Mouse (Mus musculus) liver, adult 2 months (tissue): Measurements from ENCODE around the gene Mpp6.

Source experiments
- CTCF ChIP-seq: fragments of 200-500 bp; IDR thresholded peaks from 2 replicates; pipeline ENCODE4 v1.5.1; 2011; ENCODE audit warnings: low read depth, low read length, control low read depth
- POLR2A ChIP-seq: fragments of 200-500 bp; IDR thresholded peaks from 2 replicates; pipeline ENCODE4 v1.6.1; 2011; ENCODE audit warnings: low read length, control low read depth; ENCODE audit not compliant: insufficient read depth; ENCODE audit errors: extremely low read depth

- TF ChIP-seq CTCF, result no peak
- no peak for TF ChIP-seq POLR2A
These were observed 4.2 kb downstream of the Mpp6 start for GRCm38 (mm10) chr6:50114280-50114679.
